Mouse (Mus musculus): Measurements from ENCODE around the gene Epop. TPM values are rescaled to one million over a fixed set of nuclear protein-coding genes. Genes with fewer than 3 reads are reported as not detected.
"Not testable (repeated sequence)": the region's sequence is repeated elsewhere in the genome, so short reads cannot be mapped to it uniquely, and the experiment has no call there.

Gene Epop
- polyA plus RNA-seq, 1 experiment: 0.47 TPM

DNA sequence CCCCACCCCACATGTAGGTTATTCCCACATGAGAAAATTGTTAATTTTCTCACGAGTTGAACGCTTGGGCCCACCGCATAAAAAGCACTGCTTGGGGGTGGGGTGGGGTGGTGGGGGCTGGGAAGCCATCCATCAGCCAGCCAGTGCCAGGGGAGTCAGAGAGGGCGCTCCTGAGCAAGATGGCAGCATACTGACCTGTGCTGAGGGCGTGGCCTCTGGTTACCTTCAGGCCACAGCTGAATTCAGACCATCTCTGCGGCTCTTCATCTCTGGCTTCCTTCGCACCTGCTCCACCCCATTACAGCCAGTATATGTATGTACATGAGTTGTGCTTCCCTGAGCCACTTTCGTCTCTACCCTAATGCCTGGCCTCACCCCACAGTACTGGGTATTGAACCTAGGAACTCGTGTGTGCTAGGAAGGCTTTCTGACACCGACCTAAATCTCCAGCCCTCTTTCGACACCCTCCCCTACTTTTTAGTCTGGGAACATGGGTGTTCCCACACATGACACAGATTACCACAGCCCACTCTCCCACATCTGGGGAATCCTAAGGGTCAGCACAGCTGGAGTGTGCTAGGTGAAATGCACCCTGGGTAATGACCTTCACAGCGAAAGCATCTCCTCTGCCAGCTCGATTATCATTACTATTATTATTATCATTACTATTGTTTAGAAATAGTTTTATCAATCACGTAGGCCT, 26.9 kb upstream of the Epop start:
- TF ChIP-seq POLR2A (IDR thresholded peaks at IDR 0.05; ENCODE audit: control insufficient read depth, low read depth, low read length) (no peak), CTCF (IDR thresholded peaks at IDR 0.05; ENCODE audit: control insufficient read depth, insufficient read depth, insufficient replicate concordance, low read depth, low read length) (no peak)
- no peak overlapping the region for H3K27ac ChIP-seq (ENCODE audit: control insufficient read depth, insufficient read depth, low read depth, low read length)
- H3K36me3 ChIP-seq (ENCODE audit: control insufficient read depth, insufficient read depth, low read length): no peaks in the 10 kb centered on the region
- peaks cover 10% of the 10 kb centered on the region for H3K4me1 ChIP-seq (ENCODE audit: control insufficient read depth, insufficient read depth, low read length)
- no peaks in the 10 kb centered on the region for H3K27me3 ChIP-seq (ENCODE audit: control insufficient read depth, insufficient read depth, low read length)
- no peak overlapping the region for H3K4me3 ChIP-seq (ENCODE audit: control insufficient read depth, low read depth, low read length)

DNA sequence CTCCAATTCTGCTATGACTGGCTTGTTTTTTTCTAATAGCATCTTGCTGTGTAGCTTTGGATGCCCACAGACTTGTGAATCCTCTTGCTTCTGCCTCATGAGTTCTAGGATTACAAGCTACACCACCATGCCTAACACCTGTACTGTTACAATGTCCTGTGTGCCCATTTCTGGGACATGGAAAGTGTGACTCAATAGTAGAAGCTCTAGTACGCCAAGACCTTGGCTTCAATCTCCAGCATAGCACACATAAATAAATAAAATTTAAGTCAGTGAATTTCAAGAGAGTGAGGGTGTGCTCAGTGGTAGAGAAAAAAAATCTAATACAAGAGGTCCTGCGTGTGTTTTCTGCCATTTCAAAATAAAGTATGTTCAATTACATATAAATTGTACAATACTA, 24.7 kb upstream of the Epop start:
- Histone ChIP-seq H3K27ac (ENCODE audit: control insufficient read depth, insufficient read depth, low read depth, low read length) (no peak overlapping the region), H3K4me1 (ENCODE audit: control insufficient read depth, insufficient read depth, low read length) (no peaks in the 10 kb centered on the region), H3K27me3 (ENCODE audit: control insufficient read depth, insufficient read depth, low read length) (no peaks in the 10 kb centered on the region), H3K36me3 (ENCODE audit: control insufficient read depth, insufficient read depth, low read length) (no peaks in the 10 kb centered on the region), H3K4me3 (ENCODE audit: control insufficient read depth, low read depth, low read length) (no peak overlapping the region)
- TF ChIP-seq POLR2A (IDR thresholded peaks at IDR 0.05; ENCODE audit: control insufficient read depth, low read depth, low read length): no peak
- TF ChIP-seq CTCF (IDR thresholded peaks at IDR 0.05; ENCODE audit: control insufficient read depth, insufficient read depth, insufficient replicate concordance, low read depth, low read length): no peak

DNA sequence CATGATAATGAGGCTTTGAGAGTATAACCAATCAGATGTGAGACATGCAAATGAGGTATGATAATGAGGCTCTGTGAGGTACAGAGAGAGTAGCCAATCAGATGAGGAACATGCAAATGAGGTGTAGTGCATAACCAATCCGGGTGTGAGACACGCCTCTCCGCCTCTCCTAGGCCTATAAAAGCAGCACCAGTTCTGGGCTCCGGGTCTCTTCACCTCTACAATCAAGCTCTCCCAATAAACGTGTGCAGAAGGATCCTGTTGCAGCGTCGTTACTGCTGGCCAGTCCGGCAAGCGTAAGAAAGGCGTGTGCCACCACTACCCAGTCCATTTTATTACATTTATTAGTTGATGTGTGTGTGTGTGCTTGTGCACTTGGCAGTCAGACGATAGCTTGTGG, 23.9 kb upstream of the Epop start:
- H3K27ac ChIP-seq (ENCODE audit: control insufficient read depth, insufficient read depth, low read depth, low read length); H3K4me1 ChIP-seq (ENCODE audit: control insufficient read depth, insufficient read depth, low read length); H3K27me3 ChIP-seq (ENCODE audit: control insufficient read depth, insufficient read depth, low read length); H3K36me3 ChIP-seq (ENCODE audit: control insufficient read depth, insufficient read depth, low read length): not testable (repeated sequence)
- peak overlapping the region; percentile 57 for H3K4me3 ChIP-seq (ENCODE audit: control insufficient read depth, low read depth, low read length)

DNA sequence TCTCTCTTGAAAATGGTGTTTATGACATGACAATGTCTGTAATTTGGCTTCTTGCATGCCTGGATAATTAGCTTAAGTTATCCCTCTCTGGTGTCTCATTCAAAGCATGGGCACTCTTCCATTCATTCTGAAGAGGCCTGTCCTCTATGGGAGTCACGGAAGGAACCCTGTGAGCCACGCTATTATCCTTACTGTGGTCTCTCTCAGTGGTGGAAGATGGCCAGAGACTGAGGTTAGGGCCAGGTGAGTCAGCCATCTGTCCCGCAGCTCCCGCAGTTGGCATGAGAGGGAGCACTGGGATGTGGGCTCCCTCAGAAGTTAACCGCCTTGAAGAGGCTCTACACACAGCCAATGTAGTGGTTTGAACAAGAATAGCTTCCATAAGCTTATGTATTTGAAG, 20.8 kb upstream of the Epop start:
- Histone ChIP-seq H3K4me1 (ENCODE audit: control insufficient read depth, insufficient read depth, low read length) (no peaks in the 10 kb centered on the region), H3K36me3 (ENCODE audit: control insufficient read depth, insufficient read depth, low read length) (no peaks in the 10 kb centered on the region), H3K27ac (ENCODE audit: control insufficient read depth, insufficient read depth, low read depth, low read length) (no peak overlapping the region), H3K4me3 (ENCODE audit: control insufficient read depth, low read depth, low read length) (no peak overlapping the region), H3K27me3 (ENCODE audit: control insufficient read depth, insufficient read depth, low read length) (no peaks in the 10 kb centered on the region)
- no peak for TF ChIP-seq CTCF (IDR thresholded peaks at IDR 0.05; ENCODE audit: control insufficient read depth, insufficient read depth, insufficient replicate concordance, low read depth, low read length)
- TF ChIP-seq POLR2A (IDR thresholded peaks at IDR 0.05; ENCODE audit: control insufficient read depth, low read depth, low read length): no peak

DNA sequence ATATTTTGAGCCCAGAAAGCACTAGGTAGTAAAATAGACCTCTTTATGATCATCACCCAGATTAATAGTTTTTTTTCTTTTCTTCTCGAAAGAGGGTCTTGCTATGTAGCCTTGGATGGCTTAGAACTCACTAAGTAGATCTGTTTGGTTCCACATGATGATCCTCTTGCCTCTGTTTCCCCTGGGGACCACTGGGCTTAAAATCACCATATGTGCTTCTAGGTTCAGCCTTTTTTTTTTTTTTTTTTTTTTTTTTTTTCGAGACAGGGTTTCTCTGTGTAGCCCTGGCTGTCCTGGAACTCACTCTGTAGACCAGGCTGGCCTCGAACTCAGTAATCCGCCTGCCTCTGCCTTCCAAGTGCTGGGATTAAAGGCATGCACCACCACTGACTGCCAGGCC, 19.0 kb upstream of the Epop start:
- H3K27ac ChIP-seq (ENCODE audit: control insufficient read depth, insufficient read depth, low read depth, low read length); H3K36me3 ChIP-seq (ENCODE audit: control insufficient read depth, insufficient read depth, low read length); H3K27me3 ChIP-seq (ENCODE audit: control insufficient read depth, insufficient read depth, low read length); H3K4me3 ChIP-seq (ENCODE audit: control insufficient read depth, low read depth, low read length); H3K4me1 ChIP-seq (ENCODE audit: control insufficient read depth, insufficient read depth, low read length): not testable (repeated sequence)

DNA sequence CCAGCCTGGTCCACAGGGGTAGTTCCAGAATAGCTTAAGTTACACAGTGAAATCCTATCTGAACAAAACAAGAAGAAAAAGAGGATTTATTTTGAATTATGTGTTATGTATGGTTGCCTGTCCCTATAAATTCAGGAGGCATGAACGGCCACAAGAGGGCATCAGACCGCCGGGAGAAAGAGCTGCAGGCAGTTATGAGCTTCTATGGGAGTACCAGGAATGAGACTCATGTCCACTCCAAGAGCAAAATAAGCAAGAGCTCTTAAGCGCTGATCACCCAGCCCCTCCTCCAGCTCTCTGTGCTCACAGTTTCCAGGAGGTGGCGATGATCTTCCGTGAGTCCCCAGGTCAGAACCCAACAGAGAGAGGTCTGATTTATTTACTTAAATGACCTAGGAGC, 15.3 kb upstream of the Epop start:
- H3K4me3 ChIP-seq (ENCODE audit: control insufficient read depth, low read depth, low read length): no peak overlapping the region
- TF ChIP-seq CTCF (IDR thresholded peaks at IDR 0.05; ENCODE audit: control insufficient read depth, insufficient read depth, insufficient replicate concordance, low read depth, low read length): peak; percentile 44; the same call in 1 of the 2 replicates
- no peak for TF ChIP-seq POLR2A (IDR thresholded peaks at IDR 0.05; ENCODE audit: control insufficient read depth, low read depth, low read length)
- no peaks in the 10 kb centered on the region for H3K27me3 ChIP-seq (ENCODE audit: control insufficient read depth, insufficient read depth, low read length)
- H3K36me3 ChIP-seq (ENCODE audit: control insufficient read depth, insufficient read depth, low read length): no peaks in the 10 kb centered on the region
- no peaks in the 10 kb centered on the region for H3K4me1 ChIP-seq (ENCODE audit: control insufficient read depth, insufficient read depth, low read length)
- H3K27ac ChIP-seq (ENCODE audit: control insufficient read depth, insufficient read depth, low read depth, low read length): no peak overlapping the region

DNA sequence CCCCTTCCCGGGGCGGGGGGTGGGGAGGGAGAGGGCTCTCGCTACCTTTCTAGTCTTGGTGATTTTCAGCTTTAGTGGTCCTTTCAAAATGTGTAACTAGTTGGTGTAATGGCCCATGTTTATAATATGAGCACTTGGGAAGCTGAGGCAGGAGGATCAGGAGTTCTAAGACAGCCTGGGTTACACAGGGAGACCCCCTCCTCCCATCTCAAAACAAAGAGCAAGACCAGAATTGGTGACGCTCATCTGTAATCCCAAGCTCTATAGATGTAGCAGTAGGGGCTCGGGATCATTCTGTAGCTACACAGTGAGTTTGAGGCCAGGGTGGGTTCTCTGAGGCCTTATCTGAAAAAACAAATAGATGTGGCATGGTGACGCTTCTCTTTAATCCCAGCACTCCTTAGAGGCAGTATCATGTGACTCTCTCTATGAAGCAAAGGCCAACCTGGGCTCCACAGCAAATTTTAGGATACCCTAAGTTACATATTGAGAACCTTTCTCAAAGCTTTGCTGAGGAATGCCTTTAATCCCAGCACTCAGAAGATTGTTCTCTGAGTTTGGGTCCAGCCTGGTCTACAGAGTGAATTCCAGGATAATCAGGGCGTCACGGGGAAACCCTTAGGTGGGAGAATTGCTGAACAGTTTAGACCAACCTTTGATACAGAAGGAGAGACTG, 14.0 kb upstream of the Epop start:
- Histone ChIP-seq H3K27me3 (ENCODE audit: control insufficient read depth, insufficient read depth, low read length) (no peaks in the 10 kb centered on the region), H3K4me3 (ENCODE audit: control insufficient read depth, low read depth, low read length) (no peak overlapping the region), H3K4me1 (ENCODE audit: control insufficient read depth, insufficient read depth, low read length) (no peaks in the 10 kb centered on the region), H3K36me3 (ENCODE audit: control insufficient read depth, insufficient read depth, low read length) (no peaks in the 10 kb centered on the region), H3K27ac (ENCODE audit: control insufficient read depth, insufficient read depth, low read depth, low read length) (no peak overlapping the region)
- TF ChIP-seq POLR2A (IDR thresholded peaks at IDR 0.05; ENCODE audit: control insufficient read depth, low read depth, low read length) (no peak), CTCF (IDR thresholded peaks at IDR 0.05; ENCODE audit: control insufficient read depth, insufficient read depth, insufficient replicate concordance, low read depth, low read length) (no peak)

DNA sequence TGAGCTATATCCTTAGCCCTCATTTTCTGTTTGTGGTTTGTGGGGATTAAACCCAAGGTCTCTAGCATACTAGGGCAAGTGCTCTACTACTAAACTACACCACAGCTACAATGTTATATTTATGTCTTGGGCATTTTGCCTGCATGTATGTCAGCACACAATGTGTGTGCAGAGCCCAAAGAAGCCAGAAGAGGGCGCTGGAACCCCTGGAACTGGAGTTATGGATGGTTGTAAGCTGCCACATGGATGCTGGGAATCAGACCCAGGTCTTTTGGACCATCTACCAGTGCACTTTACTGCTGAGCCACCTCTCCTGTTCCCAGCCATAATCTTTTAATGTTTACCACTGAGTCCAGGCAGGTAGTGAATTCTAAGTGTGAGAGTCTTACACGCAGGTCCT, 13.2 kb upstream of the Epop start:
- TF ChIP-seq POLR2A (IDR thresholded peaks at IDR 0.05; ENCODE audit: control insufficient read depth, low read depth, low read length) (no peak), CTCF (IDR thresholded peaks at IDR 0.05; ENCODE audit: control insufficient read depth, insufficient read depth, insufficient replicate concordance, low read depth, low read length) (peak; percentile 60; the same call in 1 of the 2 replicates)
- Histone ChIP-seq H3K27me3 (ENCODE audit: control insufficient read depth, insufficient read depth, low read length) (no peaks in the 10 kb centered on the region), H3K4me3 (ENCODE audit: control insufficient read depth, low read depth, low read length) (no peak overlapping the region), H3K27ac (ENCODE audit: control insufficient read depth, insufficient read depth, low read depth, low read length) (no peak overlapping the region), H3K4me1 (ENCODE audit: control insufficient read depth, insufficient read depth, low read length) (no peaks in the 10 kb centered on the region), H3K36me3 (ENCODE audit: control insufficient read depth, insufficient read depth, low read length) (no peaks in the 10 kb centered on the region)

Measured in testis, adult 2 months (tissue).